Mouse (Mus musculus): Measurements from ENCODE around the gene Gm43302. TPM values are rescaled to one million over a fixed set of nuclear protein-coding genes. Genes with fewer than 3 reads are reported as not detected.
"Not testable (repeated sequence)": the region's sequence is repeated elsewhere in the genome, so short reads cannot be mapped to it uniquely, and the experiment has no call there.

The Gm43302 gene
- polyA plus RNA-seq, 1 experiment = 0.23 TPM

DNA sequence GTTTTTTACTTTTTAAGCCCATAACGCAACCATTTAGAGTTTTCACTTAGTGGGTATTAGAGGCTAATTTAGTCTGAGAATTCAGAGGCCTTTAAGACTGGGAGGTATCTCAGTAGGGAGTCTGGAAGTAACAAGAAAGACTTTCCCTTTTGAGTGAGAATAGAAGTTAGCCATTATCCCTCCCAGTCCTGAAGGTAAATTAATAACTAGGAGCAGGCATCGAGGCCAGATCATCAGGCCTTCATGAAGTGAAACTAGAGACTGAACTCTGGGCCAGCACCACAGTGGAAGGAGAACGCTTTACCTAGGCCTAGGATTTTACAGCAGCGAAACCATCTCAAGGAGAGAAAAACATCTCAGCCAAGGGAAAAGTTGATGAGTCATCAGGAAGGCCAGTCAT lies 8.5 kb upstream of the Gm43302 start:
- TF ChIP-seq POLR2A (IDR thresholded peaks at IDR 0.05; ENCODE audit: borderline replicate concordance, insufficient read depth, low read length) = no peak
- TF ChIP-seq CTCF (IDR thresholded peaks at IDR 0.05; ENCODE audit: borderline replicate concordance, insufficient read depth, low read depth, low read length) = no peak
- 86% methylated on average over 4 of the region's 4 CpGs for WGBS
- Histone ChIP-seq H3K4me3 (replicated peaks; ENCODE audit: insufficient read depth, low read depth, low read length) (no peak overlapping the region), H3K4me1 (ENCODE audit: control insufficient read depth, insufficient read depth, low read length) (no peaks in the 10 kb centered on the region), H3K27me3 (ENCODE audit: control insufficient read depth, insufficient read depth, low read length) (no peaks in the 10 kb centered on the region), H3K27ac (ENCODE audit: insufficient read depth, low read length) (no peak overlapping the region)
- DNase-seq = no peak

DNA sequence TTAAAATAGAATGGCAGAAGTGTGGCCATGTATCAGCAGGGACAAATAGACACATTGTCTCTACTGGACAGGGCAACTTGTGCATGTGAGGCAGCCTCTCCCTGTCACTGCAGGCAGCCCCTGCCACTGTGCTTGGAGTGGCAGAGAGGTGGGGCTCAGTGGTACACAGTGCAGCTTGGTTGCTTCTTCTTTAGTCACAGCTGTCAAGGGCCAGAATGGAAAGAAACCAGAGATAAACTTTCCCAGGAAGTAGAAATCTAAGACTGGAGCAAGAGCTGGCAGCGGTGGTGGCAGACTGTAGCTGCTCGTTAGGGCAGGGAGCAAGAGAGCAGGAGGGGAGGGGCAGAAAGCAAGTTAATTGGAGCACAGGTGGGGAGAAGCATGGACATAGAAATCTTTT lies 8.0 kb upstream of the Gm43302 start:
- Histone ChIP-seq H3K4me1 (ENCODE audit: control insufficient read depth, insufficient read depth, low read length) (no peaks in the 10 kb centered on the region), H3K27ac (ENCODE audit: insufficient read depth, low read length) (no peak overlapping the region), H3K27me3 (ENCODE audit: control insufficient read depth, insufficient read depth, low read length) (no peaks in the 10 kb centered on the region), H3K4me3 (replicated peaks; ENCODE audit: insufficient read depth, low read depth, low read length) (no peak overlapping the region)
- DNase-seq = no peak
- 62% methylated on average over 2 of the region's 2 CpGs for WGBS
- no peak for TF ChIP-seq CTCF (IDR thresholded peaks at IDR 0.05; ENCODE audit: borderline replicate concordance, insufficient read depth, low read depth, low read length)
- TF ChIP-seq POLR2A (IDR thresholded peaks at IDR 0.05; ENCODE audit: borderline replicate concordance, insufficient read depth, low read length) = no peak

DNA sequence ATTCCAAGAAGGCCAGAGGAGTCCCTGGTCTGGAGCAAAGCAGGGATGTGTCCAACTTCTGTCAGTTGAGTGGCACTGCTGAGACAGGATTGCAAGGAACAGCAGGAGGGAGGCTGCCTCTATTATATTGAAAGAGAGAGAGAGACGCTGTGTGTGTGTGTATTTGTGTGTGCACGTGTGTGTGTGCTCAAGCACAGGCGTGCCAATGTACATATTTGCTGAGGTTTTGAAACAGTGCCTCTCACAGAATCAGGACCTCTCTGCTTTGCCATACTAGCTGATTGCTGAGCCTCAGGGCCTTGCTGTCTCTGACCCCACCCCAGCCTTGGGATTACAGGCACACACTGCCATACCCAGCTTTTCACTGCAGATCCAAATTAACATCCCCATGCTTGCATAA lies 2.3 kb upstream of the Gm43302 start:
- no peak for DNase-seq
- Histone ChIP-seq H3K4me1 (ENCODE audit: control insufficient read depth, insufficient read depth, low read length) (peaks cover 7% of the 10 kb centered on the region), H3K27me3 (ENCODE audit: control insufficient read depth, insufficient read depth, low read length) (no peaks in the 10 kb centered on the region), H3K4me3 (replicated peaks; ENCODE audit: insufficient read depth, low read depth, low read length) (no peak overlapping the region), H3K27ac (ENCODE audit: insufficient read depth, low read length) (no peak overlapping the region)
- 80% methylated on average over 3 of the region's 3 CpGs for WGBS
- no peak for TF ChIP-seq POLR2A (IDR thresholded peaks at IDR 0.05; ENCODE audit: borderline replicate concordance, insufficient read depth, low read length)
- TF ChIP-seq CTCF (IDR thresholded peaks at IDR 0.05; ENCODE audit: borderline replicate concordance, insufficient read depth, low read depth, low read length) = no peak

DNA sequence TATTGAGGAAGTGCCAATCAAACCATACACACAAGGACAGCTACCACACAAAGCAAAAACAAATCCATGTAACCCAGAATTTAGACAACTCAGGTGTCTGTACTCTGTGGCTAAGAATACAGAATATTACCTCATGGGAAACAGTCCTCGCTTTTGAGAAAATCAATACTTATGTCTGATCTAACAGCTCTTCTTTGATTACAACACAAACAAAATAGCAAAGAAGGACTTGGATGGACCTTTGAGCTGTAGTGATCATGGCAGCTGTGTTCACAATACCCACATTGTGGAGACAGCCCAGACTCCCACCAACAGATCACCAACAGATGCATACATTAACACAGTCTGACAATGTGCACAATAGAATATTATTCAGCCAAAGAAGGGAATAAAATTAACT lies 1.0 kb downstream of the Gm43302 start:
- Histone ChIP-seq H3K4me1 (ENCODE audit: control insufficient read depth, insufficient read depth, low read length) (peaks cover 7% of the 10 kb centered on the region), H3K27me3 (ENCODE audit: control insufficient read depth, insufficient read depth, low read length) (no peaks in the 10 kb centered on the region), H3K4me3 (replicated peaks; ENCODE audit: insufficient read depth, low read depth, low read length) (no peak overlapping the region), H3K27ac (ENCODE audit: insufficient read depth, low read length) (no peak overlapping the region)
- TF ChIP-seq POLR2A (IDR thresholded peaks at IDR 0.05; ENCODE audit: borderline replicate concordance, insufficient read depth, low read length) = no peak
- no peak for TF ChIP-seq CTCF (IDR thresholded peaks at IDR 0.05; ENCODE audit: borderline replicate concordance, insufficient read depth, low read depth, low read length)
- 100% methylated on average over 1 of the region's 1 CpGs for WGBS
- DNase-seq = no peak

DNA sequence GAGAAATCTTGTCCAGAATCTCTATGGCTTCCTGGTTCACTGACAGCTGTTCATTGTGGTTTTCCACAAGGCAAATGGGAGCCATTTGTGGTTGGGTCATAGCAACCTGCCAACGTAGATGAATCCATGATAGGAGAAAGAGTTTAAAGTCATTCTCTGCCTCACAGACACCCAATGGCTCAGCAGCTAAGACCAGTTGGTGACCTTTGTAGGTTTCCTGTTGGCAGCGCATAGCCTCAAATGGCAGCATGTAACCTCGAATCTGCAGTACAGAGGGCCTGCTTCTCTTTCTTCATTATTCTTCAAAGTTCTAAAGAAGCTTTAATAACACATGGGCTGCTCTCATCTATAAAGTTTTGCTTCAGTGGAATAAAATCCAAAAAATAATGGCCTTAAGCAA lies 2.6 kb downstream of the Gm43302 start:
- WGBS = 90% methylated on average over 3 of the region's 3 CpGs
- not testable (repeated sequence) for H3K27ac ChIP-seq (ENCODE audit: insufficient read depth, low read length); H3K27me3 ChIP-seq (ENCODE audit: control insufficient read depth, insufficient read depth, low read length); DNase-seq; H3K4me1 ChIP-seq (ENCODE audit: control insufficient read depth, insufficient read depth, low read length); H3K4me3 ChIP-seq (replicated peaks; ENCODE audit: insufficient read depth, low read depth, low read length)

GRCm38 (mm10) chr5:105260673-105261072 lies 32.8 kb downstream of the Gm43302 start:
- WGBS = 100% methylated on average over 1 of the region's 3 CpGs
- not testable (repeated sequence) for H3K4me3 ChIP-seq (replicated peaks; ENCODE audit: insufficient read depth, low read depth, low read length); DNase-seq; H3K4me1 ChIP-seq (ENCODE audit: control insufficient read depth, insufficient read depth, low read length); H3K27ac ChIP-seq (ENCODE audit: insufficient read depth, low read length); H3K27me3 ChIP-seq (ENCODE audit: control insufficient read depth, insufficient read depth, low read length)

DNA sequence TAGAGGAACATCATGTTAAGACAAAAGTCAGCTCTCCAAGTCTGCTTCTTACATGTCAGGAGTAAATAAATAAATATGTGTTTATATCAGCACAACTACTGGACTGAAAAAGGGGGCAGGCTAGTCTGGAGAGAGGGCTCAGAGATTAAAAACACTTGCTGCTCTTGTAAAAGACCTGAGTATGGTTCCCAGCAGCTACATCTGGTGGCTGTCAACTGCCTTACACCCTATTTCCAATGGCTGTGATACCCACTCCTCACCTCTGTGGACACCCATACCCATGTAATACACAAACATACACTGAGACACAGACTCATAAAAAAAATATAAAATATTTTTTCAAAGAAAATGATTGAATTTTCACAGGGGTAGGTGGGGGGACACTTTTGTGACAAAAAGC lies 41.0 kb downstream of the Gm43302 start:
- no peaks in the 10 kb centered on the region for H3K27me3 ChIP-seq (ENCODE audit: control insufficient read depth, insufficient read depth, low read length)
- H3K4me3 ChIP-seq (replicated peaks; ENCODE audit: insufficient read depth, low read depth, low read length) = no peak overlapping the region
- H3K4me1 ChIP-seq (ENCODE audit: control insufficient read depth, insufficient read depth, low read length) = no peaks in the 10 kb centered on the region
- TF ChIP-seq CTCF (IDR thresholded peaks at IDR 0.05; ENCODE audit: borderline replicate concordance, insufficient read depth, low read depth, low read length) = no peak
- no peak for TF ChIP-seq POLR2A (IDR thresholded peaks at IDR 0.05; ENCODE audit: borderline replicate concordance, insufficient read depth, low read length)
- DNase-seq = no peak
- no peak overlapping the region for H3K27ac ChIP-seq (ENCODE audit: insufficient read depth, low read length)

GRCm38 (mm10) chr5:105244741-105245140 lies 48.8 kb downstream of the Gm43302 start:
- not testable (repeated sequence) for H3K27me3 ChIP-seq (ENCODE audit: control insufficient read depth, insufficient read depth, low read length); DNase-seq; H3K27ac ChIP-seq (ENCODE audit: insufficient read depth, low read length); H3K4me3 ChIP-seq (replicated peaks; ENCODE audit: insufficient read depth, low read depth, low read length); H3K4me1 ChIP-seq (ENCODE audit: control insufficient read depth, insufficient read depth, low read length)
- WGBS = 88% methylated on average over 3 of the region's 3 CpGs

GRCm38 (mm10) chr5:105240982-105241381 lies 52.5 kb downstream of the Gm43302 start:
- H3K4me3 ChIP-seq (replicated peaks; ENCODE audit: insufficient read depth, low read depth, low read length); DNase-seq; H3K27ac ChIP-seq (ENCODE audit: insufficient read depth, low read length); H3K27me3 ChIP-seq (ENCODE audit: control insufficient read depth, insufficient read depth, low read length); H3K4me1 ChIP-seq (ENCODE audit: control insufficient read depth, insufficient read depth, low read length): not testable (repeated sequence)
- 19% methylated on average over 5 of the region's 5 CpGs for WGBS

GRCm38 (mm10) chr5:105239483-105240047 lies 53.9 kb downstream of the Gm43302 start, which contains the start of gene Gbp10:
TSS of gene Gbp10 (minus strand) at chr5:105239533.
- H3K27ac ChIP-seq (ENCODE audit: insufficient read depth, low read length); H3K4me1 ChIP-seq (ENCODE audit: control insufficient read depth, insufficient read depth, low read length); H3K4me3 ChIP-seq (replicated peaks; ENCODE audit: insufficient read depth, low read depth, low read length); H3K27me3 ChIP-seq (ENCODE audit: control insufficient read depth, insufficient read depth, low read length): not testable (repeated sequence)
- DNase-seq = peak in 1 of 2 experiments; percentile 2

DNA sequence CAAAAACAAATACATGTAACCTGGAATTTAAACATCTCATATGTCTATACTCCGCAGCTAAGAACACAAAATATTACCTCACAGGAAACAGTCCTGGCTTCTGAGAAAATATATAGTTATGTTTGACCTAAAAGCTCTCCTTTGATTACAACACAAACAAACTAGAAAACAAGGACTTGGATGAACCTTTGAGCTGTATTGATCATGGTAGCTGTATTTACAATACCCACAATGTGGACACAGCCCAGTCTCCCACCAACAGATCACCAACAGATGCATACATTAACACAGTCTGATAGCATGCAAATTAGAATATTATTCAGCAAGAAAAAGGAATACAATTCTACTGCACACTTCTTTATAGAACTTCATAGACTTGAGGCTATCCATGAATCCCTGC lies 55.1 kb downstream of the Gm43302 start:
- H3K4me3 ChIP-seq (replicated peaks; ENCODE audit: insufficient read depth, low read depth, low read length); H3K27me3 ChIP-seq (ENCODE audit: control insufficient read depth, insufficient read depth, low read length); H3K4me1 ChIP-seq (ENCODE audit: control insufficient read depth, insufficient read depth, low read length); H3K27ac ChIP-seq (ENCODE audit: insufficient read depth, low read length); DNase-seq: not testable (repeated sequence)
- 94% methylated on average over 1 of the region's 1 CpGs for WGBS

GRCm38 (mm10) chr5:105236040-105236439 lies 57.5 kb downstream of the Gm43302 start:
- H3K4me1 ChIP-seq (ENCODE audit: control insufficient read depth, insufficient read depth, low read length); H3K4me3 ChIP-seq (replicated peaks; ENCODE audit: insufficient read depth, low read depth, low read length); H3K27me3 ChIP-seq (ENCODE audit: control insufficient read depth, insufficient read depth, low read length); DNase-seq; H3K27ac ChIP-seq (ENCODE audit: insufficient read depth, low read length): not testable (repeated sequence)
- WGBS = 64% methylated on average over 3 of the region's 3 CpGs
